Mouse (Mus musculus): ENCODE measurements around the gene Mcidas. TPM values are rescaled to one million over a fixed set of nuclear protein-coding genes. Genes with fewer than 3 reads are reported as not detected.
"Not testable (repeated sequence)": the region's sequence is repeated elsewhere in the genome, so short reads cannot be mapped to it uniquely, and the experiment has no call there.

Gene Mcidas
- polyA plus RNA-seq, 1 experiment from 2014 or later, result not detected

GRCm38 (mm10) chr13:112988866-112989265, 4.8 kb upstream of the Mcidas start:
- Histone ChIP-seq H3K4me1 (peaks cover 45% of the 10 kb centered on the region), H3K9ac (no peak overlapping the region), H3K27me3 (peaks cover 85% of the 10 kb centered on the region), H3K4me3 (peak overlapping the region; percentile 56), H3K4me2 (peak overlapping the region; percentile 100), H3K36me3 (no peaks in the 10 kb centered on the region), H3K27ac (no peak overlapping the region), H3K9me3 (no peaks in the 10 kb centered on the region)
- ATAC-seq (ENCODE audit: insufficient number of reproducible peaks, low FRiP score, low TSS enrichment, low read depth), result no peak
- 0% methylated on average over 19 of the region's 19 CpGs for WGBS

GRCm38 (mm10) chr13:112989541-112989940, 4.1 kb upstream of the Mcidas start:
- Histone ChIP-seq H3K4me1 (peaks cover 51% of the 10 kb centered on the region), H3K4me2 (peak overlapping the region; percentile 100), H3K27ac (no peak overlapping the region), H3K9ac (no peak overlapping the region), H3K36me3 (no peaks in the 10 kb centered on the region), H3K27me3 (peaks cover 87% of the 10 kb centered on the region), H3K9me3 (no peaks in the 10 kb centered on the region), H3K4me3 (peak overlapping the region; percentile 56; the same call in 1 of the 2 replicates)
- ATAC-seq (ENCODE audit: insufficient number of reproducible peaks, low FRiP score, low TSS enrichment, low read depth), result no peak
- 1% methylated on average over 23 of the region's 23 CpGs for WGBS

- no peak overlapping the region for H3K4me2 ChIP-seq
- no peak overlapping the region for H3K4me3 ChIP-seq
- no peak overlapping the region for H3K9ac ChIP-seq
- peaks cover 92% of the 10 kb centered on the region for H3K27me3 ChIP-seq
- no peaks in the 10 kb centered on the region for H3K9me3 ChIP-seq
- H3K27ac ChIP-seq, result no peak overlapping the region
- H3K4me1 ChIP-seq, result peaks cover 51% of the 10 kb centered on the region
- no peak for ATAC-seq (ENCODE audit: insufficient number of reproducible peaks, low FRiP score, low TSS enrichment, low read depth)
- H3K36me3 ChIP-seq, result no peaks in the 10 kb centered on the region
- WGBS, result 9% methylated on average over 4 of the region's 4 CpGs
Observed at GRCm38 (mm10) chr13:112990346-112990745, 3.3 kb upstream of the Mcidas start.

GRCm38 (mm10) chr13:112994191-112994590, 546 bp downstream of the Mcidas start:
- no peaks in the 10 kb centered on the region for H3K9me3 ChIP-seq
- H3K4me3 ChIP-seq, result peak overlapping the region; percentile 38
- H3K27ac ChIP-seq, result no peak overlapping the region
- no peak for ATAC-seq (ENCODE audit: insufficient number of reproducible peaks, low FRiP score, low TSS enrichment, low read depth)
- peaks cover 92% of the 10 kb centered on the region for H3K27me3 ChIP-seq
- peak overlapping the region; percentile 75 for H3K4me2 ChIP-seq
- H3K36me3 ChIP-seq, result no peaks in the 10 kb centered on the region
- peaks cover 31% of the 10 kb centered on the region for H3K4me1 ChIP-seq
- under 1% methylated on average over 24 of the region's 25 CpGs for WGBS
- no peak overlapping the region for H3K9ac ChIP-seq

- Histone ChIP-seq H3K27me3 (peaks cover 82% of the 10 kb centered on the region), H3K4me1 (peaks cover 25% of the 10 kb centered on the region), H3K4me3 (no peak overlapping the region), H3K9me3 (no peaks in the 10 kb centered on the region), H3K36me3 (no peaks in the 10 kb centered on the region), H3K9ac (no peak overlapping the region), H3K4me2 (no peak overlapping the region), H3K27ac (no peak overlapping the region)
- WGBS, result 50% methylated on average over 4 of the region's 4 CpGs
- no peak for ATAC-seq (ENCODE audit: insufficient number of reproducible peaks, low FRiP score, low TSS enrichment, low read depth)
Observed at GRCm38 (mm10) chr13:112996407-112996806, 2.8 kb downstream of the Mcidas start.

- Histone ChIP-seq H3K4me2 (no peak overlapping the region), H3K27me3 (peaks cover 77% of the 10 kb centered on the region), H3K4me1 (peaks cover 25% of the 10 kb centered on the region), H3K36me3 (no peaks in the 10 kb centered on the region), H3K9me3 (no peaks in the 10 kb centered on the region), H3K4me3 (no peak overlapping the region), H3K9ac (no peak overlapping the region), H3K27ac (no peak overlapping the region)
- 67% methylated on average over 6 of the region's 6 CpGs for WGBS
- ATAC-seq (ENCODE audit: insufficient number of reproducible peaks, low FRiP score, low TSS enrichment, low read depth), result no peak
Observed at GRCm38 (mm10) chr13:112997369-112997768, 3.7 kb downstream of the Mcidas start.

- Histone ChIP-seq H3K4me3 (peak overlapping the region; percentile 42), H3K4me2 (peak overlapping the region; percentile 88), H3K9ac (peak overlapping the region; percentile 11; the same call in 1 of the 2 replicates), H3K9me3 (no peaks in the 10 kb centered on the region), H3K27me3 (peaks cover 66% of the 10 kb centered on the region), H3K36me3 (no peaks in the 10 kb centered on the region), H3K4me1 (peaks cover 18% of the 10 kb centered on the region), H3K27ac (no peak overlapping the region)
- WGBS, result under 1% methylated on average over 46 of the region's 46 CpGs
- ATAC-seq (ENCODE audit: insufficient number of reproducible peaks, low FRiP score, low TSS enrichment, low read depth), result no peak
Observed at GRCm38 (mm10) chr13:112998427-112999201, 5.0 kb downstream of the Mcidas start.

GRCm38 (mm10) chr13:113000090-113000489, 6.4 kb downstream of the Mcidas start:
- H3K27ac ChIP-seq, result no peak overlapping the region
- H3K4me1 ChIP-seq, result peaks cover 10% of the 10 kb centered on the region
- H3K9ac ChIP-seq, result no peak overlapping the region
- WGBS, result 76% methylated on average over 3 of the region's 3 CpGs
- H3K27me3 ChIP-seq, result peaks cover 51% of the 10 kb centered on the region
- no peak overlapping the region for H3K4me2 ChIP-seq
- no peaks in the 10 kb centered on the region for H3K9me3 ChIP-seq
- ATAC-seq (ENCODE audit: insufficient number of reproducible peaks, low FRiP score, low TSS enrichment, low read depth), result no peak
- no peaks in the 10 kb centered on the region for H3K36me3 ChIP-seq
- no peak overlapping the region for H3K4me3 ChIP-seq

- H3K9ac ChIP-seq, result no peak overlapping the region
- no peaks in the 10 kb centered on the region for H3K36me3 ChIP-seq
- H3K4me2 ChIP-seq, result no peak overlapping the region
- 53% methylated on average over 9 of the region's 9 CpGs for WGBS
- no peaks in the 10 kb centered on the region for H3K9me3 ChIP-seq
- no peak overlapping the region for H3K27ac ChIP-seq
- H3K4me3 ChIP-seq, result no peak overlapping the region
- peaks cover 10% of the 10 kb centered on the region for H3K4me1 ChIP-seq
- H3K27me3 ChIP-seq, result peaks cover 46% of the 10 kb centered on the region
- ATAC-seq (ENCODE audit: insufficient number of reproducible peaks, low FRiP score, low TSS enrichment, low read depth), result no peak
Observed at GRCm38 (mm10) chr13:113000576-113001318, 7.1 kb downstream of the Mcidas start.

- no peak for ATAC-seq (ENCODE audit: insufficient number of reproducible peaks, low FRiP score, low TSS enrichment, low read depth)
- no peaks in the 10 kb centered on the region for H3K36me3 ChIP-seq
- no peaks in the 10 kb centered on the region for H3K27me3 ChIP-seq
- no peak overlapping the region for H3K27ac ChIP-seq
- no peak overlapping the region for H3K9ac ChIP-seq
- 0 out of 2 replicates have a peak overlapping the region, but pooled peaks have one; percentile 40 for H3K4me2 ChIP-seq
- WGBS, result 72% methylated on average over 6 of the region's 6 CpGs
- H3K4me3 ChIP-seq, result no peak overlapping the region
- no peaks in the 10 kb centered on the region for H3K4me1 ChIP-seq
- no peaks in the 10 kb centered on the region for H3K9me3 ChIP-seq
Observed at GRCm38 (mm10) chr13:113012683-113013082, 19.0 kb downstream of the Mcidas start.

GRCm38 (mm10) chr13:113013174-113013953, 19.7 kb downstream of the Mcidas start:
- not testable (repeated sequence) for H3K4me1 ChIP-seq; H3K36me3 ChIP-seq; H3K27me3 ChIP-seq; H3K27ac ChIP-seq; ATAC-seq (ENCODE audit: insufficient number of reproducible peaks, low FRiP score, low TSS enrichment, low read depth); H3K9ac ChIP-seq; H3K9me3 ChIP-seq
- 38% methylated on average over 19 of the region's 20 CpGs for WGBS
- Histone ChIP-seq H3K4me3 (peak overlapping the region; percentile 31), H3K4me2 (peak overlapping the region; percentile 40)
